Mouse (Mus musculus) heart, postnatal 0 days (tissue): ENCODE results near the gene Pak6. TPM values are rescaled to one million over a fixed set of nuclear protein-coding genes. Genes with fewer than 3 reads are reported as not detected.

Experiments used
- ATAC-seq: fragments of 200-750 bp; cut with Nextera tagmentation; 2 replicates; pipeline ENCODE4 v1.8.0; 2017; ENCODE audit warnings: low read depth, moderate number of reproducible peaks, moderate library complexity; ENCODE audit not compliant: insufficient read depth
- DNase-seq: peaks from one replicate; pipeline ENCODE4 v3.0.0-alpha.2; 2016; ENCODE audit warnings: low spot score
- H3K27ac ChIP-seq: fragments of 300-500 bp; sonication (generic); 2 replicates; pipeline ENCODE4 v1.5.1; 2014; ENCODE audit warnings: low read depth, mild to moderate bottlenecking
- H3K27me3 ChIP-seq: fragments of 300-500 bp; sonication (generic); 2 replicates; pipeline ENCODE4 v1.6.1; 2014; ENCODE audit warnings: low read length, mixed read lengths; ENCODE audit not compliant: control insufficient read depth, insufficient read depth
- H3K36me3 ChIP-seq: fragments of 300-500 bp; sonication (generic); replicated peaks from 2 replicates; pipeline ENCODE4 v1.6.1; 2014; ENCODE audit warnings: low read length, mixed read lengths; ENCODE audit not compliant: control insufficient read depth, insufficient read depth
- H3K4me1 ChIP-seq: fragments of 300-500 bp; sonication (generic); 2 replicates; pipeline ENCODE4 v1.6.1; 2014; ENCODE audit warnings: antibody characterized with exemption; ENCODE audit not compliant: control insufficient read depth, insufficient read depth
- H3K4me2 ChIP-seq: fragments of 300-500 bp; sonication (generic); 2 replicates; pipeline ENCODE4 v1.6.1; 2014; ENCODE audit warnings: low read depth, mild to moderate bottlenecking, low read length, moderate library complexity
- H3K4me3 ChIP-seq: fragments of 300-500 bp; sonication (generic); 2 replicates; pipeline ENCODE4 v1.5.1; 2014; ENCODE audit warnings: low read depth, low read length
- H3K9ac ChIP-seq: fragments of 300-500 bp; sonication (generic); replicated peaks from 2 replicates; pipeline ENCODE4 v1.6.1; 2014; ENCODE audit warnings: low read depth, low read length, mixed read lengths
- H3K9me3 ChIP-seq: fragments of 300-500 bp; sonication (generic); replicated peaks from 2 replicates; pipeline ENCODE4 v1.6.1; 2016; ENCODE audit warnings: low read length; ENCODE audit not compliant: control insufficient read depth
- CTCF ChIP-seq: IDR thresholded peaks from 2 replicates; pipeline ENCODE4 v1.5.1; 2016; ENCODE audit warnings: antibody characterized with exemption, control low read depth, low read depth
- EP300 ChIP-seq: IDR thresholded peaks from 2 replicates; pipeline ENCODE4 v1.6.1; 2016; ENCODE audit warnings: antibody characterized with exemption, low read depth
- whole genome bisulfite sequencing: fragments of 180-500 bp; shearing (Covaris S2); extraction: QIAGEN DNeasy Blood & Tissue Kit; methylation state at CpG from one replicate; pipeline ENCODE4 v1.1.7; 2014; 5-methylcytosine and 5-hydroxymethylcytosine counted together
- polyA plus RNA-seq: library from polyadenylated mRNA; unstranded; fragments of >200 nt; fragmentation: Nextera tagmentation; extraction: Ambion mirVana; gene quantifications from 2 replicates; pipeline ENCODE4 v1.2.1, GENCODE M21; 2015
- total RNA-seq: library from RNA; depleted of rRNA; stranded (reverse); fragments of >200 nt; gene quantifications from 2 replicates; pipeline ENCODE4 v1.2.3, GENCODE M21; 2014; ENCODE audit warnings: low replicate concordance

Gene Pak6
- total and polyA plus RNA-seq, 2 experiments from 2014 or later = 9.0 to 17.0 TPM

GRCm38 (mm10) chr2:118701161-118701560, 38.1 kb downstream of the Pak6 start:
- H3K4me1 ChIP-seq = peaks cover 50% of the 10 kb centered on the region
- peak overlapping the region; percentile 49; the same call in 1 of the 2 replicates for H3K4me2 ChIP-seq
- TF ChIP-seq CTCF = no peak
- no peak for TF ChIP-seq EP300
- H3K36me3 ChIP-seq = no peaks in the 10 kb centered on the region
- WGBS = 25% methylated on average over 5 of the region's 5 CpGs
- H3K9me3 ChIP-seq = no peaks in the 10 kb centered on the region
- H3K27ac ChIP-seq = 0 out of 2 replicates have a peak overlapping the region, but pooled peaks have one; percentile 18
- peak overlapping the region; percentile 4; the same call in 1 of the 2 replicates for H3K9ac ChIP-seq
- H3K4me3 ChIP-seq = no peak overlapping the region
- ATAC-seq (no peak), DNase-seq (no peak)
- H3K27me3 ChIP-seq = peaks cover 44% of the 10 kb centered on the region

- 16% methylated on average over 51 of the region's 51 CpGs for WGBS
- peak overlapping the region; percentile 86 for H3K4me2 ChIP-seq
- DNase-seq (no peak), ATAC-seq (no peak)
- peak overlapping the region; percentile 69 for H3K9ac ChIP-seq
- peaks cover 40% of the 10 kb centered on the region for H3K4me1 ChIP-seq
- H3K27me3 ChIP-seq = peaks cover 49% of the 10 kb centered on the region
- peak overlapping the region; percentile 54 for H3K4me3 ChIP-seq
- TF ChIP-seq EP300 (no peak), CTCF (no peak)
- H3K36me3 ChIP-seq = no peaks in the 10 kb centered on the region
- H3K27ac ChIP-seq = peak overlapping the region; percentile 86
- H3K9me3 ChIP-seq = no peaks in the 10 kb centered on the region
These were observed 39.1 kb downstream of the Pak6 start for GRCm38 (mm10) chr2:118701971-118702882.

GRCm38 (mm10) chr2:118702883-118703761, 40.0 kb downstream of the Pak6 start:
- Histone ChIP-seq H3K27me3 (peaks cover 49% of the 10 kb centered on the region), H3K36me3 (no peaks in the 10 kb centered on the region), H3K27ac (peak overlapping the region; percentile 86), H3K9me3 (no peaks in the 10 kb centered on the region), H3K4me3 (peak overlapping the region; percentile 54), H3K9ac (peak overlapping the region; percentile 69), H3K4me1 (peaks cover 32% of the 10 kb centered on the region), H3K4me2 (peak overlapping the region; percentile 86)
- ATAC-seq (peak; percentile 48), DNase-seq (peak; percentile 45)
- under 1% methylated on average over 91 of the region's 93 CpGs for WGBS
- TF ChIP-seq CTCF (peak; percentile 34), EP300 (no peak)

GRCm38 (mm10) chr2:118703913-118704730, 41.0 kb downstream of the Pak6 start, which contains the start of gene Ankrd63:
TSS of gene Ankrd63 (minus strand) at chr2:118703963.
- TF ChIP-seq CTCF = no peak
- no peak for TF ChIP-seq EP300
- Histone ChIP-seq H3K9me3 (no peaks in the 10 kb centered on the region), H3K4me1 (peaks cover 35% of the 10 kb centered on the region), H3K4me2 (peak within 1 kb of the TSS; percentile 86), H3K9ac (peak within 1 kb of the TSS; percentile 69), H3K36me3 (no peaks in the 10 kb centered on the region), H3K27me3 (peaks cover 49% of the 10 kb centered on the region), H3K27ac (peak within 1 kb of the TSS; percentile 86), H3K4me3 (peak within 1 kb of the TSS; percentile 54)
- ATAC-seq (peak; percentile 5; the same call in 1 of the 2 replicates), DNase-seq (no peak)
- WGBS = 3% methylated on average over 50 of the region's 50 CpGs

GRCm38 (mm10) chr2:118706436-118706835, 43.3 kb downstream of the Pak6 start:
- TF ChIP-seq CTCF = 0 out of 2 replicates have a peak, but pooled peaks have one; percentile 4
- no peak for TF ChIP-seq EP300
- H3K9ac ChIP-seq = no peak overlapping the region
- H3K36me3 ChIP-seq = no peaks in the 10 kb centered on the region
- H3K4me2 ChIP-seq = no peak overlapping the region
- no peak overlapping the region for H3K4me3 ChIP-seq
- DNase-seq (peak; percentile 74), ATAC-seq (peak; percentile 18; the same call in 1 of the 2 replicates)
- peaks cover 50% of the 10 kb centered on the region for H3K27me3 ChIP-seq
- peak overlapping the region; percentile 46; the same call in 1 of the 2 replicates for H3K27ac ChIP-seq
- H3K4me1 ChIP-seq = peaks cover 48% of the 10 kb centered on the region
- H3K9me3 ChIP-seq = no peaks in the 10 kb centered on the region
- WGBS = 19% methylated on average over 6 of the region's 6 CpGs
